Mouse (Mus musculus) cortical plate, adult 2 months (tissue): ENCODE measurements around the gene Kcnt2. TPM values are rescaled to one million over a fixed set of nuclear protein-coding genes. Genes with fewer than 3 reads are reported as not detected.

Experiments
- H3K27ac ChIP-seq: fragments of 200-500 bp; 2 replicates; pipeline ENCODE4 v1.5.1; 2012; ENCODE audit warnings: low read length, control low read depth, inconsistent platforms; ENCODE audit not compliant: insufficient read depth
- H3K4me1 ChIP-seq: fragments of 200-500 bp; 2 replicates; pipeline ENCODE4 v1.6.1; 2011; ENCODE audit warnings: low read length; ENCODE audit not compliant: control insufficient read depth, insufficient read depth
- H3K4me3 ChIP-seq: fragments of 200-500 bp; 2 replicates; pipeline ENCODE4 v1.5.1; 2011; ENCODE audit warnings: mild to moderate bottlenecking, low read length, control low read depth; ENCODE audit not compliant: insufficient read depth
- CTCF ChIP-seq: fragments of 200-500 bp; IDR thresholded peaks from 2 replicates; pipeline ENCODE4 v1.5.1; 2011; ENCODE audit warnings: mild to moderate bottlenecking, control low read depth, low read length; ENCODE audit not compliant: insufficient read depth; ENCODE audit errors: extremely low read depth
- POLR2A ChIP-seq: fragments of 200-500 bp; IDR thresholded peaks from 2 replicates; pipeline ENCODE4 v1.6.1; 2011; ENCODE audit warnings: mild to moderate bottlenecking, low read length, control low read depth; ENCODE audit not compliant: insufficient read depth; ENCODE audit errors: extremely low read depth
- polyA plus RNA-seq: library from polyadenylated mRNA; depleted of rRNA; stranded (reverse); fragments of >200 nt; gene quantifications from 2 replicates; pipeline ENCODE4 v1.2.3, GENCODE M21; 2012

The Kcnt2 gene
- polyA plus RNA-seq, 1 experiment: 14.4 TPM

- H3K27ac ChIP-seq: no peak overlapping the region
- no peak overlapping the region for H3K4me3 ChIP-seq
- H3K4me1 ChIP-seq: no peaks in the 10 kb centered on the region
- TF ChIP-seq CTCF: no peak
- TF ChIP-seq POLR2A: no peak
Observed at GRCm38 (mm10) chr1:140275813-140276212, 29.9 kb downstream of the Kcnt2 start.

- TF ChIP-seq POLR2A (no peak), CTCF (no peak)
- Histone ChIP-seq H3K4me3 (no peak overlapping the region), H3K4me1 (peaks cover 5% of the 10 kb centered on the region; the same call in 1 of the 2 replicates), H3K27ac (no peak overlapping the region)
Observed at GRCm38 (mm10) chr1:140293140-140293539, 47.2 kb downstream of the Kcnt2 start.

DNA sequence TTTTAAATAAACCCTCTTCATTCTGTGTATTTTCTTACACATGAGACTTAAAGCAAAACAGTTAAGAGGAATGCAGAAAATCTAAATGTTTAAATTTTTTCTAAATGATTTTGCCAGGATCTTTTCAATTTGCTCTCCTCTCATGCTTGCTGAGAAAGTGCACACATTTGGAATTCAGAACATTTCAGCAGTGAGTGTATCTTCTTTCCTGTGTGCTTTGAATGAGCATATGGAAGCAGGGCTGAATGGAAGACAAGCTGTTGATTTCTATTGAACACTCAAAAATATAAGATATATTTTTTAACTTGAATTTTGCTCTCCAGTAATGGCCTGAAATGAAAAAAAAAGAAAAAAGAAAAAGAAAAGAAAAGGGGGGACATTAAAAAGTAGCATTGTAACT is 49.5 kb downstream of the Kcnt2 start:
- H3K27ac ChIP-seq: no peak overlapping the region
- H3K4me3 ChIP-seq: no peak overlapping the region
- TF ChIP-seq CTCF: no peak
- TF ChIP-seq POLR2A: no peak
- peaks cover 5% of the 10 kb centered on the region; the same call in 1 of the 2 replicates for H3K4me1 ChIP-seq

DNA sequence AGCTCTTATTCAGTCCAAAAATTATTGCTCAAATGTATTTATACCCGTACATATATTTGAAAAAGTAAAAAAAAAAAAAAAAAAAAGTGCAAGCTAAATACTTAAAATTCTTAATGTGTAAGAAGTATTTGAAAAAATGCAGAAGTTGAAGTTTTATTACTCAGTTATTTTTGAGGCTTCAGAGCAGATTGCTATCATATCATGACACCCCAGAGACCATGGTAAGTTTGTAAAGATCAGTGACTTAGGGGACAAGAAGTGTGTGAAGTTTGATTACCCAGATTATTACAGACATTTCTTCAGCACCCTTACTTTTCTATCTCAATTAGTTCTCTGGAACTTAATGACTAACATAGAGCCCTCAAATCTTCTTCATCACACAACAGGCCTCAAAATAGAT is 58.3 kb downstream of the Kcnt2 start:
- TF ChIP-seq CTCF: no peak
- no peak for TF ChIP-seq POLR2A
- Histone ChIP-seq H3K27ac (no peak overlapping the region), H3K4me1 (no peaks in the 10 kb centered on the region), H3K4me3 (no peak overlapping the region)

DNA sequence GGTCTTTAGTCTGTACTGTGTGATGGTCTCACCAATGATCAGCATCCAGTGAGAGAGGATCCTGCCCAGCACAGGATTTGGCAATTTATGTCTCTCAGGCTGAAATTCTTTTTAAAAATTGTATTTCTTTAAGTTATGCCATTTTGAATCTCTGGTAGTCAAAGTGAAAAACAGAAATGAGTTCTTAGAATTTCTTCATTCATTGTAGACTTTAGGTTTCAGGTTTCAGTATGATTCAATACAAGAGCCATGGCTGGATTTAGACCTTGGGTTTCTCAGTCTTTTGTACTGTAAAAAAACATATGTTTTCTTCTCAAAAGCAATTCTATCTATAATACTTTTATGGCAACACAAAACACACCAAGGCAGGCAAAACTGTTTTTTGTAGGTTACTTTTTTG is 59.4 kb downstream of the Kcnt2 start:
- Histone ChIP-seq H3K4me3 (no peak overlapping the region), H3K4me1 (no peaks in the 10 kb centered on the region), H3K27ac (no peak overlapping the region)

GRCm38 (mm10) chr1:140306339-140306738 is 60.4 kb downstream of the Kcnt2 start:
- Histone ChIP-seq H3K27ac (no peak overlapping the region), H3K4me3 (no peak overlapping the region), H3K4me1 (no peaks in the 10 kb centered on the region)
- TF ChIP-seq POLR2A (no peak), CTCF (no peak)

More for the DNA sequence above, 59.4 kb downstream of the Kcnt2 start:
- TF ChIP-seq CTCF: no peak
- TF ChIP-seq POLR2A: no peak

DNA sequence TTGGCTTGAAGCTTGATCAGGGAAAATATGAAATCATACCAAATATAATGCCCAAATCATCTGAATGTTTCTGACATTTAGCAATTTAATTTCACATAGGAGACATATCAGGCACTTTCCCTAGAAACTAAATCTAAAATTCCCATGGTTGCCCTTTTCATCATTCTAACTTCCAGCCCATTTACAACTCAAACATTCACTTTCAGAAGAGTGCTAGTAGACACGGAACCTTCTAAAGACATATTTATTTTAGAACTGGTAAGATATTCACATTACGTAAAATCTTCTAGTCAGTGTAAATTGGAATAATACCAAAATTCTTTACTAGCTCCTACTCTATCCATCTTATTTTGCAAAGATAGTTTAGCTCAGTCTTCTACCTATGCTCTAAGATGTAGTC is 64.8 kb downstream of the Kcnt2 start:
- Histone ChIP-seq H3K4me1 (no peaks in the 10 kb centered on the region), H3K4me3 (no peak overlapping the region), H3K27ac (no peak overlapping the region)
- no peak for TF ChIP-seq CTCF
- TF ChIP-seq POLR2A: no peak

- Histone ChIP-seq H3K4me3 (no peak overlapping the region), H3K27ac (no peak overlapping the region), H3K4me1 (no peaks in the 10 kb centered on the region)
- no peak for TF ChIP-seq CTCF
- TF ChIP-seq POLR2A: no peak
Observed at GRCm38 (mm10) chr1:140325088-140325487, 79.1 kb downstream of the Kcnt2 start.

- no peak overlapping the region for H3K4me3 ChIP-seq
- no peak overlapping the region for H3K27ac ChIP-seq
- TF ChIP-seq CTCF: no peak
- TF ChIP-seq POLR2A: no peak
- no peaks in the 10 kb centered on the region for H3K4me1 ChIP-seq
Observed at GRCm38 (mm10) chr1:140326709-140327108, 80.8 kb downstream of the Kcnt2 start.

GRCm38 (mm10) chr1:140333702-140334101 is 87.7 kb downstream of the Kcnt2 start:
- H3K4me3 ChIP-seq: no peak overlapping the region
- H3K4me1 ChIP-seq: no peaks in the 10 kb centered on the region
- no peak overlapping the region for H3K27ac ChIP-seq
- no peak for TF ChIP-seq CTCF
